Mouse (Mus musculus): ENCODE data around the gene Epb41.
A peak's percentile ranks its signal among the peaks of the same experiment; 100 is the strongest.

Gene Epb41

GRCm38 (mm10) chr4:132007123-132007522 is 68.0 kb downstream of the Epb41 start:
- DNase-seq (ENCODE audit: low spot score in 2 of 2): no peak

GRCm38 (mm10) chr4:131998641-131999040 is 76.5 kb downstream of the Epb41 start:
- DNase-seq (ENCODE audit: low spot score in 2 of 2): no peak

DNA sequence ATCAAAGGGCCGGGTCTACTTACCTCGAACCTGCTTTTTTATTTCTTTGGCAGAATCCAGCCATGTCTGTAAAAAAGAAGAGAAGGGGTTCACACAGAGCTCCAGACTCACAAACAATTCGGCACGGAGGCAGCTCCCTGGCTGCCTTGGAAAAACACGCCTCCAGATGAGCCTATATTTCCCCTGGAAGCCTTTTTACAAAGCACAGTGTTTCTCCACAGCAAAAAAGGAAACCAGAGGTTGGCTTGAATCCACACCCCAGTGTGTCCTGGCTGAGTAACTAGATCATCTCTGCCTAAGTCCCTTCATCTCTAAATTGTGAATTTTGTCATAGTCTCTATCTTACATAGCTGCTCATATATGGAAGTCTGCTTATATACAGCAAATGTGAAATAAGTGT is 77.6 kb downstream of the Epb41 start:
- no peak for DNase-seq (ENCODE audit: low spot score in 2 of 2)

DNA sequence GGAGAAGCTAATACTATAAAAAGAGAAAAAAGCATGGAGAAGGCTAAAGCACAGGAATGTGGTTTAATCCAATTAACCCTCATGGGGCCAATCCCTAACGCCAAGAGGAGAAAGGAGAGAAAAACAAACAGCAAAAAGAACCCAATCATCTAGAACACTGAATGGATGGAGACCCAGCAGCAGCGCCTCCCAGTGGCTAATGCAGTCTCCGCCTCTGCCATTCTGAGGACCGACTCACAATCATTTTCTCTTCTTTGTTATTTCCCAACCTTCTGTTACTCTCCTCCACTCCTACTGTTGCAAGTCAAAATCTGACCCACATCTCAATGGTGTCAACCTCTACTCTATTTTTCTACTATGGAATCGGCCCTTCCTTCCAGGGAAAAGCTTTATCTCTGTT is 78.1 kb downstream of the Epb41 start:
- no peak for DNase-seq (ENCODE audit: low spot score in 2 of 2)

GRCm38 (mm10) chr4:131993792-131994191 is 81.3 kb downstream of the Epb41 start:
- DNase-seq (ENCODE audit: low spot score in 2 of 2): no peak

DNA sequence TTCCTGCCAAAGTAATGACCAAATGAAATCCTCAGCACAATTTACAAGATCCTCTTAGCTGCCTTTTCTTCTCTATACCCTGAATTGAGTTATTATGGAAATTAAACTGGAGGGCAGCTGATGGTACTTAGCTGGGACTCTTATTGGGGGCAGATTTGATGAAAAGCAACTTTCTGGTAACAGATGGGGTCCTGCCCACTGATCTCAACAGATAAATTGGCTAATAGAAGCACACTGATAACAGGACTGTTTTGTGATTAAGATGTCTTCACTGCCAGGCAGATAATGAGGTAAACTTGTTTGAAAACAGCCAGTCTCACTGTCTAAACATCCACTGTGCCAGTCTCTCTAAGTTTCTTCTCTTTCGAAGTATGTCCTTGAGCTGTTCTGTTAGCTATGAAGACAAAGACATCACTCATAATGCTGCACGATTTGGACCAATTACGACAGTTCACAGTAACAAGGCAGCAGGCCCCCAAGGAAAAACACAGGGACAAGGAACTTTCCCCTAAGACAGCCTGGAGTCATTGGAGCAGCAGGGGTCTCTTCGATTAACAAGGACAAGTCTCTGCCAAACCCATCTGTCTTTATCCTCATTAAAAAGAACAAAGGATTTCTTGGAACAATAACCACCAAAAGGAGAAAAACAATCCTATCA is 92.1 kb downstream of the Epb41 start:
- DNase-seq (ENCODE audit: low spot score in 2 of 2): no peak

- no peak for DNase-seq (ENCODE audit: low spot score in 2 of 2)
These were observed 93.4 kb downstream of the Epb41 start for GRCm38 (mm10) chr4:131981755-131982154.

GRCm38 (mm10) chr4:131977201-131977600 is 97.9 kb downstream of the Epb41 start:
- peak; percentile 55 to 62 for DNase-seq (ENCODE audit: low spot score in 2 of 2)

GRCm38 (mm10) chr4:131970244-131970853 is 104.8 kb downstream of the Epb41 start:
- DNase-seq (ENCODE audit: low spot score in 2 of 2): no peak

DNA sequence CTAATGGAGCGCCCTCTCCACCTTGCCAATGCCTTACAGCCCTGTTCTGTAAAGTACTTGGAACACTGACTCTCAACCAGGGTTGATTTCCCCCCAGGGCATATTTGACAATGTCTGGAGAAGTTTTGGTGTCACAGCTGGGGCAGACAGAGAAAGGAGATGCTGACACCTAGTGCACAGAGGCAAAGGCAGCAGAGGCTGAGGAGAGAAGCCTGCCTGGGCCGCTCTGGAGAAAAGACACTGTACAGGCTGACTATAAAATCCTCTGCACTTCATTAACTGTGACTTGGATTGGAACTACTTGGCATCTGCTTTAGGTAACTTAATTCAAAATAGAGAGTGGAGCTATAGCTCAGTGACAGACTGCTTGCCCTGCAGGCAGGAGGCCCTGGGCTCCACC is 106.2 kb downstream of the Epb41 start:
- DNase-seq (ENCODE audit: low spot score in 2 of 2): no peak

DNA sequence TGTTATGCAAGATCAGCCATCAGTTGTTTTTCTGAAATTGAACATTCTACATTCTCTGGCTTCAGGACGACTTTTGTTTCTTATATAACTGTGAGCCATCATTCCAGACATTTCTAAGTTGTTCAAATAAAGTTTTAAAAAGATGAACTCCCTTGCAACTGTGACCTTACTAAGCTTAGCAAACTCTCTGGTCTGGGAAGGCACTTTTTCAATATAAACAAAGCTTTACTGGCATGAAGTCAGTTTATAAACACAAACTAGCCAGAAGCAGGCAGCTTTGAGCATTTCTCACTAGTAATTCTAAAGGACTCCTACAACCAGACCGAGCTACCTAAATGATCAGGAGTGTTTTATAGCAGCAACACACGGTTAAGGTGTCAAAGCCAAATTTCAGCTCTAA is 118.0 kb downstream of the Epb41 start:
- DNase-seq (ENCODE audit: low spot score in 2 of 2): no peak

DNA sequence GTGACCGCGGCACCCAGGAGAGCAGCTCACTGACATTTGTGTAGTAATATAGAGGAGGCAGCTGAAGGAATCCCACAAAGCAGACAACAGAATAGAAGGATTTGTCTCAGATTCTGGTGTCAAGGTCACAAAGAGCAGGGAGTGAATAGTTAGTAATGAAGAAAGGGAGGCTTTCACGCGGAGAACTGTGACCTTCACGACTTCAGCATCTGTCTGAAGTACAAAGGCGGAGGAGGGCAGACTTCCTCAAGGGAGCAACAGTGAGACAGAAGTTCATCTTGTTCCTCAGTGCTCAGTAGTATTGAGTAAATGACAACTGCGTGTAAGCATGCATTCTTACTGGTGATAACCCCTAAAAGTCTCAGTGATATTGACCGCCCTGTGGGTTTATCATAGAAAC is 124.5 kb downstream of the Epb41 start:
- DNase-seq (ENCODE audit: low spot score in 2 of 2): no peak

DNA sequence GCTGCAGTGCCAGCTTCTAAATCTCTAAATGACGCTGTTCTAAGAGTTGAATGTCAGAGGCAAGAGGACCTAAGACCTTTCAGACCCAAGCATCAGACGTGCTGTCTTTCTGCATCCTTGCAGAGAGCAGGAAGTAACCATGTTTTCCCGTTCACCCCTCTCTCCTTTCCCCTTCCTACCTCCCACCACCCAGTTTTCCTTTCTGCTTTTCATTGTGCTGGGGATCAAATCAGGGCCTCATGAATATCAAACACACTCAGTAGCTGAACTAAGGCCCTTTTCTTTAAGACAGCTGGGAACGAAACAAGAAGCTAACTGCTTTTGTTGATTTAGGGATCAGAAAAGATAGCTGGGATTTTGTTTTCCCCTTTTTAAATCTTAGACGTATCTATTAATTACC is 125.2 kb downstream of the Epb41 start:
- DNase-seq (ENCODE audit: low spot score in 2 of 2): no peak

DNA sequence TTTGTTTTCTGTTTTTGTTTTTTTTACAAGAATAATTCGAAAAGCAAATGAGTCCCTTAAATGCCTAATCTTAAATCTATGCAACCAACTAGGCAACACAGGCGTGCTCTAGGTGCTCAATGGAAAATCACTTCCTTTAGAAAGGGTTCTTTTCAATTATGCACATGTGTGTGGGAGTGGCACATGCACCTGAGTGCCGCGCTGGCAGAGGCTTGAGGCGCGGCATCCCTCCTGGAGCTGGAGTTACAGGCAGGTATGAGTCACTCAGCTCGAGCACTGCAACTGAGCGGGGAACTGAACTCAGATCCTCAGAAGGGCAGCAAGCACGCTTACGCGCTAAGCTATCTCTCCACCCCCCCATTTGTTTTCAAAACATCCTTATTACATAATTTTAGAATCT is 127.3 kb downstream of the Epb41 start:
- DNase-seq (ENCODE audit: low spot score in 2 of 2): no peak

GRCm38 (mm10) chr4:131940846-131941245 is 134.3 kb downstream of the Epb41 start:
- DNase-seq (ENCODE audit: low spot score in 2 of 2): no peak

- no peak for DNase-seq (ENCODE audit: low spot score in 2 of 2)
These were observed 135.7 kb downstream of the Epb41 start for GRCm38 (mm10) chr4:131939459-131939858.

DNA sequence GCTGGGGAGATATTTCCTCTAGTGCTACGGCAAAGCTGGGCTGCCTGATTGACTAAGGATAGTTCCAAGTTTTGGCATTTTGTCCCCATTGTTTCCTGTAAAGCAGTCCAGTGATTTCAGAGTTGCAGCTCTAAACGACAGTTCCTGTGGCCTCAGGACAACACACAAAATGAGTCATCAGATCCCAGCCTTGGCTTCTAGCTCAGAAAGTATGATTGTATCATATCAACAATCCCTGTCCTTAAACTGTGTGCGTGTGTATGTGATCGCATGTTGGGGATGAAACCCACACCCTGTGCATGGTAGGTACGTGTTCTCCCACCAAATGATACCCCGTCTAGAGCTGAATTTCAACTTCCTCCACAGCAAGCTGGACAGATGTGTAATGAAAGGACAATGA is 146.0 kb downstream of the Epb41 start:
- no peak for DNase-seq (ENCODE audit: low spot score in 2 of 2)

DNA sequence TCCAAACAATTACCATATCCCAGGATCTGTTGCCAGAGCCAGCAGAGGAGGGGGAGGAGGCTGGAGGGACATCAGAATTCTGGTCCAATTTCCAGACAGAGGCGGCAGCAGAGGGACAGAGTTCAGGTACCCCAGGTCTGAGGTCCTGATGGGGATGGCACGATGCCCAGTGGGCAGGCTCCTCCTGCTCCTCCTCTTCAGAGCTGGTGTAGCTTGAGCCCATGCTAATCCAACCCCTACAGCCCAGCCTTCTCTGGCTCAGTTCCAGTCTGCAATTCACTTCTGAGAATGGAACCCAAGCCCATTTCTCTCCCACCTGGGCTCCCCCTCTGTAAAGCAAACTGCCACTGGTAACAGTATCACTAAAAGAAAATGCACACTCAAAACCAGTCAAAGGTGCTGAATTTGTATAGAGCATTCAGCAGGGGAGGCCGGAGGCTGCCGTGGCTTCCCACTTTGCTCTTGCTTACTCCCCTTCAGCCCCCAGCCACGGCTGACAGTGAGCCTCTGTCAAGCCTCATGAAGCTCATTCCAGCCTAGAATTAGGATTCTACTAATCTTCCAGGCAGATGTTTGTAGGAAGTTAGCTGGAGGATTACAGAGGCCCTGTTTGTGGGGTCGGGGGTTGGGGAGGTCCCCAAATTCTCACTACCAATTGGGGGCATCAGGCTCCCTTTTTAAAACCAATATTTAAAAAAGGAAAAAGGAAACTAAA is 150.9 kb downstream of the Epb41 start:
- no peak for DNase-seq (ENCODE audit: low spot score in 2 of 2)

- no peak for DNase-seq (ENCODE audit: low spot score in 2 of 2)
These were observed 152.7 kb downstream of the Epb41 start for GRCm38 (mm10) chr4:131922404-131922803.

DNA sequence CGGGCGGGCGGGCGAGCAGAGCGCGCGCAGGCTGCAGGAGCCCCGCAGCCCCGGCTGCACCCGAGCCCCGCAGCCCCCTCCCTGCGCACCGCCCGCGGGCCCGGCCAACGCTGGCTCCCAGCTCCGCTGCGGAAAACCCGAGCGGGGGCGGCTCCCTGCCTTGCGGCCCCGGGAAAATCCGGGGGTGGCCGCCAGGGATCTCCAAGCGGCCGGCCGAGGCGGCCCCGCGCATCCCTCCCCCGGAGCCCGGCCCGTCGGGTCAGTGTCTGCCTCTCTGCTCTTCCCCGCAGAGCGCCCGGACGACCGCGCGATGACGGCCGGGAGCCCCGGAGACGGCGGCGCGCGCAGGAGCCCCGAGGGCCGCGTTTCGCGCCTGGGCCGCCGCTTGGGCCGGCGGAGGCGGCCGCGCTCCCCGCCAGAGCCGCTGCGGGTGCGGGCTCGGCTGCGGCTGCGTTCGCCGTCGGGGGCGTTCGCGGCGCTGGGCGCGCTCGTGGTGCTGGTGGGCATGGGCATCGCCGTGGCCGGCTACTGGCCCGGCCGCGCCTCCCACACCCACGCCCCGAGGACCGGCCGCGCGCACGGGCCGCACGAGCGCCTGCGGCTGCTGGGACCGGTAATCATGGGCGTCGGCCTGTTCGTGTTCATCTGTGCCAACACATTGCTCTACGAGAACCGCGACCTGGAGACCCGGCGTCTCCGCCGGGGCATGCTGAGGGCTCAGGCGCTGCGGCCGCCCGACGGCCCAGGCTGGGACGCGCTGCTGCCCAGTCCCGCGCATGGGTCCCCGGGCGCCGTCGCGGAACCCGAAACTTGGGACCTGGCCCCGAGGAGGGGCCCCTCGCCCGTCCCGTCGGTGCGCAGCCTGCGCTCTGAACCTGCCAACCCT is 153.4 kb downstream of the Epb41 start, which contains the start of gene Tmem200b:
Tmem200b (plus strand) TSS at position 311 of the 886 bp plus-strand sequence.
- DNase-seq (ENCODE audit: low spot score in 2 of 2): no peak

GRCm38 (mm10) chr4:131920595-131921351 is 154.3 kb downstream of the Epb41 start:
- DNase-seq (ENCODE audit: low spot score in 2 of 2): no peak

Data from spleen, postnatal 36 days (tissue).